Mouse (Mus musculus): ENCODE results near the gene Wipi1. TPM values are rescaled to one million over a fixed set of nuclear protein-coding genes. Genes with fewer than 3 reads are reported as not detected.

Wipi1 gene
- polyA plus RNA-seq, 1 experiment from 2014 or later: 20.1 TPM

Other genes starting within 250 kb of the Wipi1 start
- gene Gna13, start 249.1 kb downstream of the Wipi1 start, polyA plus RNA-seq (2016; fragmentation: Nextera tagmentation; extraction: Ambion mirVana): 18.1 and 20.2 TPM in 2 replicates
- not detected in 2 replicates for gene 9930022D16Rik, start 198.1 kb downstream of the Wipi1 start, polyA plus RNA-seq (2016; fragmentation: Nextera tagmentation; extraction: Ambion mirVana)
- gene Amz2, start 186.0 kb downstream of the Wipi1 start, polyA plus RNA-seq (2016; fragmentation: Nextera tagmentation; extraction: Ambion mirVana): 47.0 and 47.1 TPM in 2 replicates
- 2.4 and 3.2 TPM in 2 replicates for gene Arsg, start 138.6 kb downstream of the Wipi1 start, polyA plus RNA-seq (2016; fragmentation: Nextera tagmentation; extraction: Ambion mirVana)
- 3.3 and 3.5 TPM in 2 replicates for gene Slc16a6, start 138.4 kb downstream of the Wipi1 start, polyA plus RNA-seq (2016; fragmentation: Nextera tagmentation; extraction: Ambion mirVana)
- 429 and 445 TPM in 2 replicates for gene Prkar1a, start 37.4 kb upstream of the Wipi1 start, polyA plus RNA-seq (2016; fragmentation: Nextera tagmentation; extraction: Ambion mirVana)
- gene Fam20a, start 110.3 kb upstream of the Wipi1 start, polyA plus RNA-seq (2016; fragmentation: Nextera tagmentation; extraction: Ambion mirVana): 2.4 and 2.5 TPM in 2 replicates
- not detected in 2 replicates for gene 1700012B07Rik, start 216.1 kb upstream of the Wipi1 start, polyA plus RNA-seq (2016; fragmentation: Nextera tagmentation; extraction: Ambion mirVana)

All from midbrain, embryonic 12.5 days (tissue).